ENCODE assay signal across 9 mouse cellular contexts in genomic region chr12:80061810-80062209, GRCm38 (mm10). TPM values are rescaled to one million over a fixed set of nuclear protein-coding genes. Genes with fewer than 3 reads are reported as not detected.
DNase-seq lines count a peak whose midpoint lies in the region; ATAC-seq and TF ChIP-seq lines count a peak whose summit lies in the region.
"Had no signal": no experiment of that assay in that cellular context is flagged by ENCODE, and none has a peak within 500 bp of the region (broad histone marks: within the 10 kb centered on the region; RNA-seq: fewer than 3 reads in every experiment).

No protein-coding gene starts in this region.

- no peaks in the 10 kb centered on the region for H3K9me3 ChIP-seq in embryonic facial prominence, embryonic 13.5 days
- H3K9me3 ChIP-seq in heart, embryonic 15.5 days (replicated peaks), result no peaks in the 10 kb centered on the region
- no peaks in the 10 kb centered on the region for H3K9me3 ChIP-seq in limb, embryonic 15.5 days

- DNase-seq in gastrocnemius, adult 2 months, result no peak
- DNase-seq in gastrocnemius, postnatal 14 days, result no peak
- no peak for DNase-seq in adrenal gland, postnatal 10 days
- DNase-seq in right cerebral cortex, postnatal 25 days, result no peak
- DNase-seq in Muller cell, postnatal 12 days (ENCODE audit: inconsistent ontology term), result no peak
- DNase-seq: thymus, adult 18-20 months had no signal

- H3K4me2 ChIP-seq in embryonic facial prominence, embryonic 13.5 days, result peak overlapping the region; percentile 40; the same call in 1 of the 2 replicates
- no peak overlapping the region for H3K4me2 ChIP-seq in heart, embryonic 15.5 days
- no peak overlapping the region for H3K4me2 ChIP-seq in limb, embryonic 15.5 days

- no peaks in the 10 kb centered on the region for H3K27me3 ChIP-seq in embryonic facial prominence, embryonic 13.5 days
- no peaks in the 10 kb centered on the region for H3K27me3 ChIP-seq in heart, embryonic 15.5 days
- H3K27me3 ChIP-seq in limb, embryonic 15.5 days, result no peaks in the 10 kb centered on the region

- 0 out of 2 replicates have a peak overlapping the region, but pooled peaks have one; percentile 37 for H3K9ac ChIP-seq in embryonic facial prominence, embryonic 13.5 days
- H3K9ac ChIP-seq in heart, embryonic 15.5 days, result no peak overlapping the region
- H3K9ac ChIP-seq in limb, embryonic 15.5 days, result no peak overlapping the region

- H3K27ac ChIP-seq in gastrocnemius, adult 2 months, result peak overlapping the region; percentile 75
- peak overlapping the region; percentile 93 for H3K27ac ChIP-seq in embryonic facial prominence, embryonic 13.5 days
- peak overlapping the region; percentile 89 for H3K27ac ChIP-seq in heart, embryonic 15.5 days
- peak overlapping the region; percentile 85 for H3K27ac ChIP-seq in limb, embryonic 15.5 days

- H3K4me1 ChIP-seq in embryonic facial prominence, embryonic 13.5 days, result peaks cover 51% of the 10 kb centered on the region
- peaks cover 56% of the 10 kb centered on the region for H3K4me1 ChIP-seq in heart, embryonic 15.5 days (replicated peaks)
- peaks cover 30% of the 10 kb centered on the region for H3K4me1 ChIP-seq in limb, embryonic 15.5 days

- intact Hi-C loops in gastrocnemius, adult 2 months (cut with DNase I), result loop anchor here (2.0 kb wide), 1 partner anchor 15 kb away; no protein-coding TSS in a partner anchor
- intact Hi-C loops in gastrocnemius, postnatal 14 days (cut with DNase I; ENCODE audit: low total_unique reads), result no loop called here

- H3K36me3 ChIP-seq in embryonic facial prominence, embryonic 13.5 days, result no peaks in the 10 kb centered on the region
- H3K36me3 ChIP-seq in heart, embryonic 15.5 days, result no peaks in the 10 kb centered on the region
- H3K36me3 ChIP-seq in limb, embryonic 15.5 days, result no peaks in the 10 kb centered on the region

- 24% methylated on average over 5 of the region's 5 CpGs for WGBS in embryonic facial prominence, embryonic 13.5 days
- 10% methylated on average over 5 of the region's 5 CpGs for WGBS in heart, embryonic 15.5 days
- WGBS in limb, embryonic 15.5 days, result 40% methylated on average over 5 of the region's 5 CpGs

- H3K4me3 ChIP-seq in gastrocnemius, adult 2 months, result no peak overlapping the region
- no peak overlapping the region for H3K4me3 ChIP-seq in embryonic facial prominence, embryonic 13.5 days
- H3K4me3 ChIP-seq in heart, embryonic 15.5 days, result no peak overlapping the region
- no peak overlapping the region for H3K4me3 ChIP-seq in limb, embryonic 15.5 days

- TF ChIP-seq CTCF in gastrocnemius, adult 2 months (IDR thresholded peaks at IDR 0.05), result no peak

- no peak for ATAC-seq in embryonic facial prominence, embryonic 13.5 days (ENCODE audit: insufficient number of reproducible peaks, insufficient read depth, low FRiP score, low TSS enrichment, low read depth)
- peak; percentile 89 for ATAC-seq in heart, embryonic 15.5 days (replicated peaks; ENCODE audit: insufficient number of reproducible peaks, insufficient read depth, low FRiP score, low read depth)
- ATAC-seq in limb, embryonic 15.5 days (ENCODE audit: insufficient number of reproducible peaks, low FRiP score, low TSS enrichment, low read depth), result no peak

RNA-seq across cellular contexts. Expression of gene Zfp36l1, which starts 51.0 kb away (rescaled TPM):
- 10 to 100 TPM; 25.7 to 46.6 TPM for total RNA-seq in gastrocnemius, adult 2 months (2021)
- total RNA-seq in gastrocnemius, postnatal 14 days (2021), result 10 to 100 TPM; 42.4 to 53.9 TPM
- polyA plus RNA-seq in embryonic facial prominence, embryonic 13.5 days (2015; fragmentation: Nextera tagmentation; extraction: Ambion mirVana), result 149 and 151 TPM in 2 replicates
- polyA plus RNA-seq in heart, embryonic 15.5 days (2015; fragmentation: Nextera tagmentation; extraction: Ambion mirVana), result 94.7 and 107 TPM in 2 replicates
- 147 and 148 TPM in 2 replicates for polyA plus RNA-seq in limb, embryonic 15.5 days (2015; fragmentation: Nextera tagmentation; extraction: Ambion mirVana)
- 100 to 1,000 TPM; 190 to 228 TPM for total RNA-seq in adrenal gland, postnatal 10 days (2021)
